Mouse (Mus musculus) brain, embryonic 18.5 days (tissue): ENCODE data around the gene Tlk1.
A peak's percentile ranks its signal among the peaks of the same experiment; 100 is the strongest.

Experiments
- DNase-seq: peaks from one replicate; pipeline ENCODE4 v3.0.0-alpha.2; 2012; ENCODE audit warnings: low read depth, low spot score

Gene Tlk1

DNA sequence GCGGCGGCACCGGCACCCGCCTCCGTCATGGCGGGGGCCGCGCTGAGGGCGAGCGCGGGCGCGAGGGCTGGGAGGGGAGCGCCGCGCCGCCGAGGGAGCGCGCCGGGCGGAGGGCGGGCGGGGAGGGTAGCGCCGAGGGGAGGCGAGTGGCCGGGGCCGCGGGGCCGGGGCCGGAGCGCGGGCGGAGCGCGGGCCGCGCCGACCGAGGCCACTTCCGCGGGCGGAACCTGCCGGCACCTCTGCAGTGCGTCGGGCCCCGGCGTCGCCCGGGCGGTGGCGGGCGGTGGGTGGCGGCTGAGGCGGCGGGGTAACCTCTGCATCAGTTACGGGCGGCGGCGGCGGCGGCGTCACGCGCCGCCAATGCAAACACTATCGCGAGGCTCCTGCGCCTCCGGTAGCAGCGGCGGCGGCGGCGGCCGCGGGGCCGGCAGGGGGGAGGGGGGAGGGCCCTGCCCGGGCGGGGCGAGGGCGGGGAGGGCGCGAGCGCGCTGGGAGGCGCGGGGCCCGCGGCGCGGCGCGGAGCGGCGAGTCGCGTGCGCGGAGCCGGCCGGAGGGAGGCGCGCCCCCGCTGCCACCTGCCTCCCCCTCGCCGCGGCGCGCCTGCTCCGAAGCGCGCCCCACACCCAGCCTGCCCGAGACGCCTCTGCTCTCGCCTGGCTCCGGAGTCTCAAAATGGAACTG is at the start of gene Tlk1:
TSS of gene Tlk1 (minus strand) at position 358 of the 681 bp plus-strand sequence.
- peak; percentile 58 for DNase-seq

DNA sequence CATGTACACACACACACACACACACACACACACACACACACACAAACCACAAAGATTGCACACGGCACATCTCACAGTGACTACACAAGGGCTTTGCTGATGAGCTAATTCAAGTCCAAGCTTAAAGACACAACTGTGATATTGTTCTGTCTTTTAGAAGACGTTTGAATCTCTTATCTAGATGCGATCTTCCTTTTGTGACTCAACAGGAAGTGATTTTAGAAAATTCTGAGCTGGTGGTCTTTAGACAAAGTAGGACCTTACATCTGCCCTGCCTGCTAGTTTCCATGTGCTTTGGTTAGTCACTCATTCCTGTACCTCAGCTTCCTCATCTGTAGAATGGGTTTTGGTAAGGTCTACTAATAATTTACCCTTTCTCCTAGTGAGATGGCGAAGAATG is 49.6 kb upstream of the Tlk1 start:
- no peak for DNase-seq

GRCm38 (mm10) chr2:70873168-70873567 is 47.6 kb upstream of the Tlk1 start:
- DNase-seq = no peak

GRCm38 (mm10) chr2:70871466-70872022 is 46.0 kb upstream of the Tlk1 start:
- DNase-seq = no peak

DNA sequence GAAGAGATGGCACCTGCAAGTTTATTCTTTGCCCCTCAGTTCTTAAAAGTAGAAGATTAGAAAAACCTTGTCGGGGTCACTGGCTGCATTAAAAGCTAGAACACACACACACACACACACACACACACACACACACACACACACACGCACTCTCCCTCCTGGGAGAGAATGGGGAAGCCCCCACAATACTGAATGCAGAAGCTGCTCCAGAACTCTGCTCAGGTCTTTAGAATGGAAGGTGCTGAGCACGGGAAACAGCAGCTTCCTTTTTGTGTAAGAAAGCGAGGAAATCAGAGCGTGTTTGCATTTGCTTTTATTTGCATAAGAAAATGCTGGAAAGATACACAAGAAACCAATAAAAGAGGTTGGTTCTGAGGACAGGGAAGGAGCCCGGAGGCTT is 45.3 kb upstream of the Tlk1 start:
- no peak for DNase-seq

DNA sequence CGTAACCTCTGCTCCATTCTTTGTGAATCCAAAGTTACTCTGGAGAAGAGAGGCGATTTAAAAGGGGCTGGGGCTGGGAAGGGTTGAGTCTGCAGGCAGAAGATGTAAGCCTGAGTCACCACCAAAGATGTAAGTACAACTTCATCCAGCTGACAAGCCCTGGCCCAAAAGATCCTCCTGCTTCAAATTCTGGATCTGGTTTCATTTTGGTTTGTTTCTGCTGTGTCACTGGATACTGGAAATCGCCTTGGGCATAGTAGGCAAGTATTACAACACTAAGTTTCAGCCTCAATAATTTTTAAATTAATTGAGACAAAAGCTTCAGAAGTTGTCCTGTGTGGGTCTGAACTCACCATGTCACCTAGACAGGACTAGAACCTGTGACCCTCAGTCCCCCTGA is 43.6 kb upstream of the Tlk1 start:
- DNase-seq = no peak

DNA sequence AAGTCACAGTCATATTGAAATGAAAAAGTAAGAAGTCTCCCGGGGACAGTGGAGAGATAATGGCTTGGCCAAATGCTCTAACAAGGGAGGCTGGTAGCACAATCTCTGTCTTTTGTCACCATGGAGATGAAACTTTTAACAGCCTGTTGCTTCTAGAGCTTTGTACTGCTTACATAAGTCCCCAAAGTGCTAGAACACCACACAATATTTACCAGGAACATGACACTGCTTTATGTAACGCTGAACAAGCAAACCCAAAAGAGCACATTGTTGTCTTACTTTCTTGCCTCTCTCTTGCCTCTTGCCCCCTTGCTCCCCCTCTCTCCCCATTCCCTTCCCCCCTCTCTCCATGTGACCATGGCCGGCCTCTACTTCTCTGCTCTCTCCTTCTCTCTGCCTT is 41.7 kb upstream of the Tlk1 start:
- no peak for DNase-seq

GRCm38 (mm10) chr2:70862881-70863280 is 37.4 kb upstream of the Tlk1 start:
- DNase-seq = no peak

GRCm38 (mm10) chr2:70859740-70860139 is 34.2 kb upstream of the Tlk1 start:
- DNase-seq = no peak

- DNase-seq = no peak
These were observed 31.4 kb upstream of the Tlk1 start for GRCm38 (mm10) chr2:70856971-70857370.

DNA sequence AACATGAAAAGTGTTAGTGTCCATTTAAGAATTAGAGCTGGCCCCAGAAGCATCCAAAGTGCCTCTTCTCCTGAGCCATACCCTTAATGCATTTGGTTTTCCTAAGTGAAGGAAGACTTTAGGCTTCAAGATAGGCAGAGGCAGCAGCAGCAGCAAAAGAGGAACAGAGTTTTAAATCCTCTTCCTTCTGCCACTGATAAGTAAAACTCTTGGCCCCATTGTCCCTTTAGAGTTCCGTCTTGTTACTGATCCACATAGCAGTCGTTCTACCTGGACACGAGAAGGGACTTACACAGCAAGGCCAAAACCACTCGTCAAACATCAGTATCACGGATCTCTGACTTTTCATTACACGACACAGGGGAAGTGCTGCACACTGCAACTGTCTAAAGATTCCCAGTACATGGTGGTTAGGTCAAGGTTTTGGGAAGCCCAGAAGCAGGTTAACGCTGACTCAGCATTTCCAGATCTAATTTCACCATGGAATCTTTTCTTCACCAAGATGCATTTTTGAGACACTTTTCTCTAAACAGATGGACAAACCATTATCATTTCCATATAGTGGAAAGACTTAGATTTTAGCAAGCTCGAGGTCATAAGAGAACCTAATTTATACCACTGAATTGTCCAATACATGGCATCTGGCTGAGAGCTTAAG is 28.8 kb upstream of the Tlk1 start:
- no peak for DNase-seq

DNA sequence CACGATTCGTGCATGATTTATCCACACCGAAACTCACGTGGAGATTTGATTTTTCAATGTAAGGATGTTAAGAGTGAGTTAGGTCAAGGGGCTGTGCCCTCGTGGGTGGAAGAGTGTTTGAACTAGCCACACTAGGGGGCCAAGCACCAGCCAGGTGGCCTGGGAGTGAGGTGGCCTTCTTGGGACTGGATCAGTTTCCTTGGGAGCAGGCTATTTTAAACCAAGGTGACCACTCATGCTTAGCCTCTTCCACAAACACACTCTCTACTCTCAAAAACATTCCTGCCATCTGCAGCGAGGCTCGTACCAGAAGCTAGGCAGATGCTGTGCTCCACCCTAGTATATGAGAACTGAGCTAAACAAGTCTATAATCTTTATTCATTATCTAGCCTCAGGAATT is 27.8 kb upstream of the Tlk1 start:
- no peak for DNase-seq

DNA sequence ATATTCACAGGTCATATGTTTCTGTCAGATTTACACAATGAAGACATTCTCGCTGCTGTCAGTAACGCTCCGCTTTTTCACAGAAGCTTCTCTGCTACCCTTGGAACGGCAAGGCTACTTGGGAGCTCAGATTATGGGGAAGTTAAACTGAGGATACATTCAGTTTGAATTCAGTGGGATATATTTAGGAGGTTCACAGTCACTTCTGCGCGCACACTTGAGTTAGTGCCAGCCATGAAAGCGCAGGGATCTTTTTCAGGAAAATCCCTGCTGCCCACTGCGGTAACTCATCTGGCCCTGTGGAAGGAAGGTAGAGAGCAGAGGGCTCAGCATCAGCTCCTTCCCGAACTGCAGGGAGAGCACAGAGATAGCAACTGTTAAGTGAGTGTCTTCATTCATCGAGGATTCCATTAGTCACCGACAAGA is 27.3 kb upstream of the Tlk1 start:
- DNase-seq = no peak

DNA sequence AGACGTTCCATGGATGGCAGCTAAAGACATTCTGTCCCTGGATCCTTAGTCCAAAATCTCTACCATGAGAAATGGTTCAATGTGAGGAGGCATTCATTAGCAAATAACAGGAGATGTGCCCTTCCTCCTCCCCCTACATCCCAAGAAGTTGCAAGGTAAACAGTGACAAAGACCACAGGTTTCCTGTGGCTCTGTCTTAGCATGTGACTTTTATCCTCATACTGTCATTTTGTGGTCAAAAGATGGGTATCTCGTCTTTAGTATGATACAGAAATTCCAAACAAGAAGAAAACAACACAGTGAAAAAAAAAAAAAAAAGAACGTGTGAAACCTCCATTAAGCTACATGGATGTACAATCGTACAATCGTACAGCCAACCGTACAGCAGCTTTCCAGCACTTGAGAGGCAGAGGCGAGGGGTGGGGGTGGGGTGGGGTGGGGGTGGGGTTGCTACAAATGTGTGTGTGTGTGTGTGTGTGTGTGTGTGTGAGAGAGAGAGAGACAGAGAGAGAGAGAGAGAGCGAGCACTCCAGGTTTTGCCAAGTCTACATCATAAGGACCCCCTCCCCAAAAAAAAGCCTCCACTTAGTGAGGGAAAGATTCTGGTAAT is 26.8 kb upstream of the Tlk1 start:
- no peak for DNase-seq

DNA sequence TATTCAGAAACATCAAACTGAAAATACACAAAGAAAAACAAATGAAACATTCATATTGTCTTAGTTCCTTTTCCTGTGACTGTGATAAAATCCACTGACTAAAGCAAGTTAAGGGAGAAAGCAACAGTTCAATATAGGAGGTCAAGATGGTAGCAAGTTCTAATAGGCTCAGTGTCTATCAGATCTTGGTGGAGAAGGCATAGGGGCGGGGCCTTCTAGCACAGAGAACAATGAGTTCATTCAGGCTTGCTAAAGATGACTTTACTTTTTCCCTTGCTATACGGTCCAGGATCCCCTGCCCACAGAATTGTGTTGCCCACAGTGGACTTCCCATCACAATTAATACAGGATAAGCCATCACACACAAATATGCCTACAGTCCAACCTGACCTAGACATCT is 20.3 kb upstream of the Tlk1 start:
- no peak for DNase-seq

GRCm38 (mm10) chr2:70844694-70845395 is 19.3 kb upstream of the Tlk1 start:
- DNase-seq = no peak

DNA sequence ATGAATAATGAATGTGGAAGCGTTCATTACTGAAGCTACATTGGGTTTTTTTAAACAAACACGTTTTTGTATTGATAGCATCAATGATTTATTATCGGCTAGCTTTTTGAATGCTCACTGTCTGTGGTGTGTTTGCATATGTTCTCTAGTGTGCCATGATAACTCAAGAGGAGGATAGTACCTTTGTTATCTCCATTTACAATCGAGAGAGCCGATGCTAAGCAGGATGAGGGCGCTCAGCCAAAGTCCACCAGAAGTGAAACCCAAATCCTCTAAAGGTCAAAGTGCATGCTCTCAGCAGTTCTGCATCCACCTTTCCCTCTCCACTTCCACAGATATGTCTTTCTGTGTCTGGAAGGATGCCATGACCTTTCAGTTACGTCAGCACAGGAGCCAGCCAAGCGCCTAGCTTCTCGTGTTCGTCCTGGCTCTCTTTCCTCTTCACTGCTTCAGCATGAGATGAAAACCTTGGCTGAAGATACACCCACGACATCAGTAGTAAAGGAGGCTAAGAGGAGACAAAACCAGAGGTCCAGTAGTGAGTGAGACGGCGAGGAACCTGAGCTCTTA is 16.6 kb upstream of the Tlk1 start:
- no peak for DNase-seq

GRCm38 (mm10) chr2:70838536-70839216 is 13.1 kb upstream of the Tlk1 start:
- DNase-seq = no peak

GRCm38 (mm10) chr2:70836306-70836651 is 10.8 kb upstream of the Tlk1 start:
- no peak for DNase-seq

GRCm38 (mm10) chr2:70835641-70836305 is 10.2 kb upstream of the Tlk1 start:
- no peak for DNase-seq

GRCm38 (mm10) chr2:70835209-70835608 is 9.7 kb upstream of the Tlk1 start:
- DNase-seq = no peak
